Mouse (Mus musculus) lung, postnatal 0 days (tissue): ENCODE data around the gene Fam151a. TPM values are rescaled to one million over a fixed set of nuclear protein-coding genes. Genes with fewer than 3 reads are reported as not detected.

Source experiments
- ATAC-seq: fragments of 200-750 bp; cut with Nextera tagmentation; 2 replicates; pipeline ENCODE4 v1.8.0; 2017; ENCODE audit warnings: moderate library complexity
- DNase-seq: peaks from one replicate; pipeline ENCODE4 v3.0.0-alpha.2; 2016; ENCODE audit warnings: low spot score
- H3K27ac ChIP-seq: fragments of 300-500 bp; sonication (generic); 2 replicates; pipeline ENCODE4 v1.5.1; 2014; ENCODE audit warnings: antibody characterized with exemption, mild to moderate bottlenecking, low read length, mixed read lengths
- H3K27me3 ChIP-seq: fragments of 300-500 bp; sonication (generic); replicated peaks from 2 replicates; pipeline ENCODE4 v1.6.1; 2014; ENCODE audit warnings: low read length, mixed read lengths; ENCODE audit not compliant: insufficient read depth
- H3K36me3 ChIP-seq: fragments of 300-500 bp; sonication (generic); 2 replicates; pipeline ENCODE4 v1.6.1; 2014; ENCODE audit warnings: low read length, mixed read lengths; ENCODE audit not compliant: insufficient read depth
- H3K4me1 ChIP-seq: fragments of 300-500 bp; sonication (generic); 2 replicates; pipeline ENCODE4 v1.6.1; 2014; ENCODE audit warnings: antibody characterized with exemption, low read depth, low read length, mixed read lengths; ENCODE audit not compliant: insufficient read depth
- H3K4me2 ChIP-seq: fragments of 300-500 bp; sonication (generic); replicated peaks from 2 replicates; pipeline ENCODE4 v1.6.1; 2014; ENCODE audit warnings: low read depth, mild to moderate bottlenecking, low read length, moderate library complexity, mixed read lengths
- H3K4me3 ChIP-seq: fragments of 300-500 bp; sonication (generic); 2 replicates; pipeline ENCODE4 v1.5.1; 2014; ENCODE audit warnings: low read depth, low read length
- H3K9ac ChIP-seq: fragments of 300-500 bp; sonication (generic); replicated peaks from 2 replicates; pipeline ENCODE4 v1.6.1; 2014; ENCODE audit warnings: low read depth, mild to moderate bottlenecking
- H3K9me3 ChIP-seq: fragments of 300-500 bp; sonication (generic); 2 replicates; pipeline ENCODE4 v1.6.1; 2016; ENCODE audit warnings: low read length, mixed read lengths
- CTCF ChIP-seq: IDR thresholded peaks from 2 replicates; pipeline ENCODE4 v1.5.1; 2016; ENCODE audit warnings: antibody characterized with exemption, mild to moderate bottlenecking
- EP300 ChIP-seq: IDR thresholded peaks from 2 replicates; pipeline ENCODE4 v1.6.1; 2016; ENCODE audit warnings: antibody characterized with exemption, mild to moderate bottlenecking, control low read depth
- WGBS: fragments of 180-500 bp; shearing (Covaris S2); extraction: QIAGEN DNeasy Blood & Tissue Kit; methylation state at CpG from one replicate; pipeline ENCODE4 v1.1.7; 2014; 5-methylcytosine and 5-hydroxymethylcytosine counted together
- polyA plus RNA-seq: library from polyadenylated mRNA; unstranded; fragments of >200 nt; fragmentation: Nextera tagmentation; extraction: Ambion mirVana; gene quantifications from 2 replicates; pipeline ENCODE4 v1.2.1, GENCODE M21; 2015

Gene Fam151a
- polyA plus RNA-seq, 1 experiment from 2014 or later: 0.31 TPM

DNA sequence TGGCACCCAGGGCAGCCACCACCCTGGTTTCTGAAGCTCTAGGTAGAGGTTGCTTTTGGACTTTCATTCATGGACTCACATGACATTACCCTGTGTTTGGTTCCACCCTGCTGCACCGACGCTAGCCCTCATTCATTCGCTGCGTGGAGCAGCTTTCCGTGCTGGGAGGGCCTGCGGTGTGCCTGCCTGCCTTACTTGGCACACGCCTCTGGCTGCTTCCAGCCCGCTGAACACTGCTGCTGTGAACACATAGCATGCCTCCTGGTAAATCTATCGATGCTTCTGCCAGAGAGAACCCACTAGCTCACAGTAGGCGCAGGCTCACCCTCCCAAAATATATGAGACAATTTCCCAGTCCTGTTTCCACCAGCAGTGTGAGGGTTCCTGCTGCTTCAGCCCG, 29.3 kb upstream of the Fam151a start:
- H3K4me2 ChIP-seq: no peak overlapping the region
- no peak for DNase-seq
- H3K4me1 ChIP-seq: no peaks in the 10 kb centered on the region
- H3K27ac ChIP-seq: no peak overlapping the region
- no peak overlapping the region for H3K9ac ChIP-seq
- no peaks in the 10 kb centered on the region for H3K36me3 ChIP-seq
- H3K9me3 ChIP-seq: no peaks in the 10 kb centered on the region
- 73% methylated on average over 11 of the region's 11 CpGs for WGBS
- H3K4me3 ChIP-seq: no peak overlapping the region
- ATAC-seq: no peak
- TF ChIP-seq EP300: no peak
- no peak for TF ChIP-seq CTCF
- no peaks in the 10 kb centered on the region for H3K27me3 ChIP-seq

DNA sequence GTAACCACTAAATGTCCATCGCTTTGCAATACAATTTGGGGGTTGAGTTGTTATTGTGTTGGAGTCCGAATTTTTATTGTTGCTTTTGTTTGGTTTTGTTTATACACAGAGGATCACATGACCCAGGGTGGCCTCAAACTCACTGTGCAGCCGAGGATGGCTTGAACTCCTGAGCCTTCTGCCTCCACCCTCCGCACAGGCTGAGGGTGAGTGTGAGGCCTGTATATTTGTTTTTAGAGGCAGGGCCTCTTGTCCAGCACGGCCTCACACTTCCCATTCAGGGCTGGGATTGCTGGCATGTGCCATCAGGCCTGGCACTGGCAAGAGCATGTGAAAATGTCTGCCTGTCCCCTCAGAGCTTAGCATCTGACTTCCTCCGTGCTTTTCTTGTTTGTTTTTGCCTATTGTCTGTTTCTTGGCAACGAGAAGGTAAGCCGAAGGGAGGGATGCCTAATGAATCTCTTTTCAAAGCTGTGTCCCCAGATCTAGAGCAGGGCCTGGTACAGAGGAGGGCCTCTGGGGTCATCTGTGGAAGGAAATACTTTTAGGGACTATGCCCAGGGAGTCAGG, 28.5 kb upstream of the Fam151a start:
- DNase-seq (no peak), ATAC-seq (no peak)
- Histone ChIP-seq H3K9ac (no peak overlapping the region), H3K27ac (no peak overlapping the region), H3K4me3 (no peak overlapping the region), H3K27me3 (no peaks in the 10 kb centered on the region), H3K4me2 (no peak overlapping the region), H3K4me1 (no peaks in the 10 kb centered on the region), H3K36me3 (no peaks in the 10 kb centered on the region), H3K9me3 (no peaks in the 10 kb centered on the region)
- WGBS: 36% methylated on average over 8 of the region's 8 CpGs
- TF ChIP-seq EP300 (no peak), CTCF (no peak)

DNA sequence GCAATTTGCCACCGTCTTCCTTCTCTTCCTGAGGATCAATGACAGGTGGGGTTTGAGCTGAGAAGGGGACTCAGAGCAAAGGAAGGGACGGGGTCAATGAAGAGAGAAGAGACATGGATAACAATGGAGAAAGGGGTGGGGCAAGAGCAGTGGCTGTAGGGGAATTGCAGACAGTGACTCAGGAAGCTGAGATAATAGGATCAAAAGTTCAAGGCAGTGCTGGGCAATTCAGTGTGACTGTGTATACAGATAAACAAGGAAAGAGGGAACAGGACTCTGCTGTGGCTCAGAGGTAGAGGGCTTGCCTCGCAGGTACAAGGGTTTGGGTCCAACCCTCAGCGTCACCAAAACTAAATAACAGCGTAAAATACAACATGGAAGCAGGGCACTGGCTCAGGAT, 25.7 kb upstream of the Fam151a start:
- Histone ChIP-seq H3K36me3 (no peaks in the 10 kb centered on the region), H3K4me2 (peak overlapping the region; percentile 36; the same call in 1 of the 2 replicates), H3K27me3 (no peaks in the 10 kb centered on the region), H3K9ac (no peak overlapping the region), H3K4me1 (no peaks in the 10 kb centered on the region), H3K4me3 (0 out of 2 replicates have a peak overlapping the region, but pooled peaks have one; percentile 3), H3K9me3 (no peaks in the 10 kb centered on the region), H3K27ac (no peak overlapping the region)
- ATAC-seq: peak; percentile 21
- no peak for DNase-seq
- TF ChIP-seq EP300 (no peak), CTCF (no peak)
- 31% methylated on average over 5 of the region's 5 CpGs for WGBS

DNA sequence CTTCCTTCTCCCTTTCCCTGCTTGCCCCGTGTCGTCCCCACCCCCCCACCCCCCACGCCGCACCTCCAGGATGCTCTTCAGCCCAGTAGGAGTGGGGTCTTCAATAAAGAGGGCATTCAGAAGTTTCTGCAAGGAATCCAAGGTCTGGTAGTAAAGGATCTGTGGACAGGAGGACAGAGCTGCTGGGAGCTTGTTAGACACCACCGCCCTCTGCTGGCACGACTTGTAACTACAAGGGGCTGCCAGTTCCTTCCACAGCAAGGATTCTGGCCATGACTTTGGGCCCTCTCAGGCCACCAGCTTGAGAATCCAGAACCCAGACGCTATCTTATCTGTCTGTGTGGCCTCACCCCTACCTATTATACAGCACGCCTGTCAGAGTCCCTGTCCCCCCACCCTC, 25.3 kb upstream of the Fam151a start:
- TF ChIP-seq EP300: no peak
- TF ChIP-seq CTCF: peak; percentile 96
- H3K4me1 ChIP-seq: no peaks in the 10 kb centered on the region
- DNase-seq: peak; percentile 78
- no peak overlapping the region for H3K9ac ChIP-seq
- WGBS: 0% methylated on average over 8 of the region's 8 CpGs
- H3K4me3 ChIP-seq: 0 out of 2 replicates have a peak overlapping the region, but pooled peaks have one; percentile 3
- no peaks in the 10 kb centered on the region for H3K36me3 ChIP-seq
- H3K27ac ChIP-seq: no peak overlapping the region
- ATAC-seq: peak; percentile 47; the same call in 1 of the 2 replicates
- H3K9me3 ChIP-seq: no peaks in the 10 kb centered on the region
- H3K27me3 ChIP-seq: no peaks in the 10 kb centered on the region
- H3K4me2 ChIP-seq: peak overlapping the region; percentile 36; the same call in 1 of the 2 replicates

DNA sequence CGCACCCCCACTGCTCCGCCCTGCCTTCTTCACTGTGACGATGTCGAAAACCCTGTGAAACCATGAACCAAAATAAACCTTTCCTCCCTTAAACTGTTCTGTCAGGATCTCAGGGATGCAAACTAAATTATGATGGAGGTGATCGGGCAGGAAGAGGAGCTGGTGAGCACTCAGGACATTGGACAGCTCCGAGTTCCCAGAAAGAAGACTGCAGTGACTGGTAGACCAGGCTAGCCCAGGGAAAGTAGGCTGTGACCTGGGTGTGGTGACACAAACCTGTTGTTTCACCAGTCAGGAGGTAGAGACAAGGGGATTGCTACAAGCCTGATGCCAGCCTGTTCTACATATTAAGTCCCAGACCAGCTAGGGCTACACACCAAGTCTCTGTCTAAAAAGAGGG, 20.1 kb upstream of the Fam151a start:
- 86% methylated on average over 6 of the region's 6 CpGs for WGBS

DNA sequence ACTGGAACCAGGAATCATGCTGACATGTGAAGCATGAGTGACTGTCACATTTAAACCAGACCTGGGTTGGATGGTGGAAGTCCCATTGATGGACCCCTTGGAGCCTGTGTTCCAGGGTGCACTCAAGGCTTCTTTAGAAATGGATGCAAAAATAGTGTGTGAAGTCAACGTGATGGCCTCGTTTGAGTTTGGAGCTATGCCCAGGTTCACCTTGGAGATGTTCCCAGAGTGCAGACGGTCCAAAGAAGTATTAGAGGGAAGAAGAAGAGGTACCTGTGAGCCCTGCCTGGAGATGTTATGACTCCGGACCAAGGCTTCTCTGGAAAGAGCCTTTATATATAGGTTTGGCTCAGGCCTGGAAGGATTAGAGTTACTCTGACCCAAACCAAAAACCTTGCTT, 13.1 kb upstream of the Fam151a start:
- 78% methylated on average over 4 of the region's 4 CpGs for WGBS
- Histone ChIP-seq H3K27me3 (no peaks in the 10 kb centered on the region), H3K4me3 (no peak overlapping the region), H3K36me3 (no peaks in the 10 kb centered on the region), H3K4me2 (no peak overlapping the region), H3K9ac (no peak overlapping the region), H3K27ac (no peak overlapping the region), H3K9me3 (no peaks in the 10 kb centered on the region), H3K4me1 (no peaks in the 10 kb centered on the region)
- ATAC-seq: no peak
- TF ChIP-seq EP300 (no peak), CTCF (no peak)
- no peak for DNase-seq

More for the DNA sequence above, 20.1 kb upstream of the Fam151a start:
- TF ChIP-seq CTCF (no peak), EP300 (no peak)
- H3K4me1 ChIP-seq: no peaks in the 10 kb centered on the region
- no peak for ATAC-seq
- no peaks in the 10 kb centered on the region for H3K27me3 ChIP-seq
- no peak overlapping the region for H3K9ac ChIP-seq
- no peaks in the 10 kb centered on the region for H3K36me3 ChIP-seq
- H3K4me3 ChIP-seq: no peak overlapping the region
- no peak for DNase-seq
- no peaks in the 10 kb centered on the region for H3K9me3 ChIP-seq
- no peak overlapping the region for H3K27ac ChIP-seq
- no peak overlapping the region for H3K4me2 ChIP-seq
